Mouse (Mus musculus) liver, postnatal 0 days (tissue): ENCODE results near the gene Tuft1.
"Not testable (repeated sequence)": the region's sequence is repeated elsewhere in the genome, so short reads cannot be mapped to it uniquely, and the experiment has no call there.

Experiments
- CTCF ChIP-seq: sonication (generic); IDR thresholded peaks from 2 replicates; pipeline ENCODE4 v1.5.1; 2016; ENCODE audit warnings: antibody characterized with exemption, low read depth
- EP300 ChIP-seq: IDR thresholded peaks from 2 replicates; pipeline ENCODE4 v1.6.1; 2016; ENCODE audit warnings: antibody characterized with exemption, low read depth, mild to moderate bottlenecking

DNA sequence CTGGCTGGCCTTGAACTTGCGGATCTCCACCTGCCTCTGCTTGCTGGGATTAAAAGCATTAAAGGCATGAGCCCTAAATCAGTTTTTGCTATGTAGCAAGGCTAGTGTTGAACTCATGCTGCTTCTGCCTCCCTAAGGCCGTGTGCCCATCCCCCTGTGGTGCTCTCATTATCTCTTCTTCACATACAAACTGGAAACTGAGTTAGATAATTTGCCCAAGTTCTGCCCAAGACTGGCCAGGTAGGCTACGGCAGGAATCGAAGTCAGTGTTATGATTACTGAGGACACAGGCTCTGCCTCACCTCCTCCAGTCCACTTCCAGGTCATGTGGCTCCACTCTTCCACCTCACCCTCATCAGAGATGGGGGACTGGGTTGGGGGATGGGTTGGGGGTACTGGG, 37.6 kb upstream of the Tuft1 start:
- TF ChIP-seq EP300, result 0 out of 2 replicates have a peak, but pooled peaks have one; percentile 25
- not testable (repeated sequence) for TF ChIP-seq CTCF
